Mouse (Mus musculus) lung, embryonic 15.5 days (tissue): Measurements from ENCODE around the gene Shd. TPM values are rescaled to one million over a fixed set of nuclear protein-coding genes. Genes with fewer than 3 reads are reported as not detected.
"Not testable (repeated sequence)": the region's sequence is repeated elsewhere in the genome, so short reads cannot be mapped to it uniquely, and the experiment has no call there.

ENCODE experiments used
- ATAC-seq: fragments of 200-750 bp; cut with Nextera tagmentation; 2 replicates; pipeline ENCODE4 v1.8.0; 2017; ENCODE audit warnings: moderate number of reproducible peaks, borderline replicate concordance; ENCODE audit not compliant: low FRiP score, low TSS enrichment; ENCODE audit errors: extremely low read depth
- H3K27ac ChIP-seq: fragments of 300-500 bp; sonication (generic); 2 replicates; pipeline ENCODE4 v1.5.1; 2015; ENCODE audit warnings: moderate library complexity, mild to moderate bottlenecking, inconsistent platforms
- H3K27me3 ChIP-seq: fragments of 300-500 bp; sonication (generic); 2 replicates; pipeline ENCODE4 v1.6.1; 2015; ENCODE audit warnings: inconsistent platforms
- H3K36me3 ChIP-seq: fragments of 300-500 bp; sonication (generic); 2 replicates; pipeline ENCODE4 v1.6.1; 2015; ENCODE audit warnings: inconsistent platforms
- H3K4me1 ChIP-seq: fragments of 300-500 bp; sonication (generic); 2 replicates; pipeline ENCODE4 v1.6.1; 2015; ENCODE audit warnings: inconsistent platforms
- H3K4me2 ChIP-seq: fragments of 300-500 bp; sonication (generic); 2 replicates; pipeline ENCODE4 v1.6.1; 2015; ENCODE audit warnings: inconsistent platforms, mild to moderate bottlenecking, moderate library complexity
- H3K4me3 ChIP-seq: fragments of 300-500 bp; sonication (generic); 2 replicates; pipeline ENCODE4 v1.5.1; 2015; ENCODE audit warnings: mild to moderate bottlenecking, inconsistent platforms
- H3K9ac ChIP-seq: fragments of 300-500 bp; sonication (generic); 2 replicates; pipeline ENCODE4 v1.6.1; 2015; ENCODE audit warnings: inconsistent platforms
- H3K9me3 ChIP-seq: fragments of 300-500 bp; sonication (generic); 2 replicates; pipeline ENCODE4 v1.6.1; 2016; ENCODE audit warnings: inconsistent platforms
- WGBS: fragments of 180-500 bp; shearing (Covaris S2); methylation state at CpG from one replicate; pipeline ENCODE4 v1.1.7; 2015; 5-methylcytosine and 5-hydroxymethylcytosine counted together
- polyA plus RNA-seq: library from polyadenylated mRNA; unstranded; fragments of >200 nt; fragmentation: Nextera tagmentation; extraction: Ambion mirVana; gene quantifications from 2 replicates; pipeline ENCODE4 v1.2.1, GENCODE M21; 2015

Shd gene
- polyA plus RNA-seq = 6.7 and 8.3 TPM in 2 replicates

DNA sequence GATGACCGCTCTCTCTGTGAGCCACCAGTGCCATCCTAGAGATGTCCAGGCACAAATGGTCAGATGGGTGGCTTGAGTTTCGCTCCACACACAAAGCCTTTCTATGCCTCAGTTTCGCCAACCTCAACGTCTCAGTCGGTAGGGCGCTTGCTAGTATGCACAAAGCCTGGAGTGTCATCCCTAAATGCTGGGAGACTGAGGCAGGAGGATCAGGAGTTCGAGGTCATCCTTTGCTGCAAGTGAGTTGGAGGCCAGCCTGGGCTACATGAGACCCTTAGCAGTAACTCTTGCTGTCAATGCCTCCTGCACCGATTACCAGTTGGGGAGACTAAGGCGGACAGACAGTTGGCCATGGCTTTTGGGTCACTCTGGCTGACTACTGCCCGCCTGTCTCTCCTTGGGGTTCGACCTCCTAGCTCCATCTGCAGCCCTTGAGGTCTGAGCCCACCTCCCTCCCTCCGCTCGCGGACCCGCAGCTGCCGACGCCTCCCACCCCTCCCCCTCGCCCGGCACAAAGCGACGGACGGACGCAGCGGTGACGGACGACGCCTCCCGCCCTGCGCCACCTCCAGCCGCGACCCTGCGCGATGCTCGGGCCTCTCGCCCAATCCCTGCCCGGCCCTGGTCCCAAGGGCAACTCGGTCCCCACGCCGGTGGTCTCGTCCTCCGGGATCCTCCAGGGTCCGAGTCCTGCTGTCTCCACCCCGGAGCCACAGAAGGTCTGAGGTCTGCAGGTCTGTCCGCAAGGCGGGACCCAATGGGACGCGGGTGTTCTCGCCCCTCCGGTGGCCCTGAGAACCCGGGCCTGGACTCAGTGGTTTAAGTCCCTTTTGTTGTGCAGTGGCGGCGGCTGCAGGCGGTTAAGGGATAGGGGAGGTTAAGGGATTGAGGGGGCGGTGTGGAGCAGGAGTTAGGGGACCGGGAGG is at the start of gene Shd:
TSS of gene Shd (plus strand) at position 502 of the 926 bp plus-strand sequence.
- H3K4me1 ChIP-seq = peaks cover 11% of the 10 kb centered on the region; the same call in 1 of the 2 replicates
- H3K27ac ChIP-seq = no peak within 1 kb of the TSS
- ATAC-seq = peak; percentile 57; the same call in 1 of the 2 replicates
- H3K9ac ChIP-seq = peak within 1 kb of the TSS; percentile 56
- H3K4me3 ChIP-seq = peak within 1 kb of the TSS; percentile 47
- no peaks in the 10 kb centered on the region for H3K9me3 ChIP-seq
- H3K4me2 ChIP-seq = peak within 1 kb of the TSS; percentile 89
- 9% methylated on average over 55 of the region's 55 CpGs for WGBS
- peaks cover 29% of the 10 kb centered on the region for H3K27me3 ChIP-seq
- H3K36me3 ChIP-seq = peaks cover 24% of the 10 kb centered on the region

DNA sequence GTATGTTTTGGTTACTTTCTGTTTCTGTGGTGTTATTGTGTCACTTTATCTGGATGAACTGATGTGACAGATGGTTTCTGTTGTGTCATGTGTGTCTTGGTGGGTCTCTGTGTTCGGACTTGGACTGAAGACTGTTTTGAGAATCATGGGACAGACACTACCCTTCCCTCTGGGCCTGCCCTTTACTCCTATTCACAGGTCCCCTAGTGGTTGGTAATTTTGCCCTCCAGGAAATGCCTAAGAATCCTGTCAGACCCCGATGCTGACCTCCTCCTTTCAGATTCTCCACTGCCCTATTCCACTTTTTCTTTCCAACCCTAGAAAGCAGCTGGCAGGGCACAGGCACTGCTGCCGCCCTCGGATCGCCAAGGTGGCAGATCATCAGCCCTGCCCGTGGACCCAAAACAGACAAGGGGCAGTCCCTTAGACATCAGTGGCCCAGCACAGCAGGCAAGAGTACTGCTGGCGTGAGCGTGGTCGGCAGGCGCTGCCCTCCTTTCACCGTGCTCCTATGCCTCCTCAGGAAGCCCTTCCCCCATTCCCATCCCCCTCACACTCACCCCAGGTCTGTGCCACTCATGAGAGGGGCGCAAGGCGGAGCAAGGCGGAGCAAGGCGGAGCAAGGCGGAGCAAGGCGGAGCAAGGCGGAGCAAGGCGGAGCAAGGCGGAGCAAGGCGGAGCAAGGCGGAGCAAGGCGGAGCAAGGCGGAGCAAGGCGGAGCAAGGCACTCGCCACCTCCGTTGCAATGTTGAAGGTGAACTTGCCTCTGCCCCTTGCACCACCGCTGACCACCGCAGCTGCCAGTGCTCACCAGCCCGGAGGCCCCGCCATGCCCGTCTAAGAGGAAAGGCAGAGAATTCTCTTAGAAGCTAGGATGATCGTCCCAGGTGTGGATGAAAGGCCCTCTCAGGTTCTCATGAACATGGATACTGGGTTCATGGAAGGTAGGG is 38.4 kb upstream of the Shd start:
- peak overlapping the region; percentile 57 for H3K4me3 ChIP-seq
- H3K4me2 ChIP-seq = peak overlapping the region; percentile 69
- H3K9me3 ChIP-seq = no peaks in the 10 kb centered on the region
- H3K9ac ChIP-seq = peak overlapping the region; percentile 56
- no peaks in the 10 kb centered on the region for H3K36me3 ChIP-seq
- peak; percentile 96 for ATAC-seq
- H3K27ac ChIP-seq = peak overlapping the region; percentile 62; the same call in 1 of the 2 replicates
- no peaks in the 10 kb centered on the region for H3K4me1 ChIP-seq
- no peaks in the 10 kb centered on the region for H3K27me3 ChIP-seq
- WGBS = under 1% methylated on average over 33 of the region's 33 CpGs

DNA sequence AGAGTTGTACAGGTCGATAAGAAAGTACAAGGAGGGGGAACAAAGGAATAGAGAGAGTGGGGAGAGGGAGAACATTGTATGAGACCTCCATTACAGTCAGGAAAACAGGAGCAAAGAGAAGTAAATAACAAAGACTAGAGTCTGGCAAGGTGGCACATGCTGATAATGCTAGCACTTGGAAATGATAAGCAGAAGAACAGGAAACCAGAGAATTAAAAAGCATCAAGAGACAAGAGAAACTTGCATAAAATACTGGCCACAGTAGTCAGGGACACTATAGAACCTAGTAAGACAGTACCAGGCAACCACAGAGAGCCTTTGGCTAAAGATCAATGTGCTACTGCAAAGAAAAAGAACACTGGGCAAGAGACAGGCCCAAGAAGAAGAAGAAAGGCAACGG is 37.6 kb upstream of the Shd start:
- no peak for ATAC-seq
- H3K9me3 ChIP-seq = no peaks in the 10 kb centered on the region
- no peaks in the 10 kb centered on the region for H3K4me1 ChIP-seq
- H3K27me3 ChIP-seq = no peaks in the 10 kb centered on the region
- H3K4me3 ChIP-seq = peak overlapping the region; percentile 57
- WGBS = 71% methylated on average over 2 of the region's 2 CpGs
- peak overlapping the region; percentile 69 for H3K4me2 ChIP-seq
- H3K9ac ChIP-seq = no peak overlapping the region
- H3K36me3 ChIP-seq = no peaks in the 10 kb centered on the region
- no peak overlapping the region for H3K27ac ChIP-seq

DNA sequence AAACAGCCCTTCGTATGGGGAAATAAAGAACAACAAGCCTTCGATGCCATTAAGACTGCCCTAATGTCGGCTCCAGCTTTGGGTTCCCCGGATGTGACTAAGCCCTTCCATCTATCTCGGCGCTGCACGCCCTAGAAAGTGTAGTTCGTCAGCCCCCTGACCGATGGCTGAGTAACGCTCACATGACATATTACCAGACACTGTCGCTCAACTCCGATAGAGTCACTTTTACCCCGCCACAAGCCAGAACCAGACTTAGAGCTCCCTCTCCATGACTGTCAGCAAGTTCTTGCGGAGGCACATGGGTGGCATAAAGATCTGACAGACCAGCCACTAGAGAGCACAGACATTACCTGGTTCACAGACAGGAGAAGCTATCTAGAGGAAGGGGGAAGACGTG is 37.1 kb upstream of the Shd start:
- 92% methylated on average over 15 of the region's 15 CpGs for WGBS
- no peaks in the 10 kb centered on the region for H3K4me1 ChIP-seq
- no peak overlapping the region for H3K4me3 ChIP-seq
- H3K9ac ChIP-seq = no peak overlapping the region
- 0 out of 2 replicates have a peak, but pooled peaks cover 3% of the 10 kb centered on the region for H3K36me3 ChIP-seq
- H3K9me3 ChIP-seq = 0 out of 2 replicates have a peak, but pooled peaks cover 2% of the 10 kb centered on the region
- no peak overlapping the region for H3K27ac ChIP-seq
- no peak overlapping the region for H3K4me2 ChIP-seq
- H3K27me3 ChIP-seq = no peaks in the 10 kb centered on the region
- no peak for ATAC-seq

DNA sequence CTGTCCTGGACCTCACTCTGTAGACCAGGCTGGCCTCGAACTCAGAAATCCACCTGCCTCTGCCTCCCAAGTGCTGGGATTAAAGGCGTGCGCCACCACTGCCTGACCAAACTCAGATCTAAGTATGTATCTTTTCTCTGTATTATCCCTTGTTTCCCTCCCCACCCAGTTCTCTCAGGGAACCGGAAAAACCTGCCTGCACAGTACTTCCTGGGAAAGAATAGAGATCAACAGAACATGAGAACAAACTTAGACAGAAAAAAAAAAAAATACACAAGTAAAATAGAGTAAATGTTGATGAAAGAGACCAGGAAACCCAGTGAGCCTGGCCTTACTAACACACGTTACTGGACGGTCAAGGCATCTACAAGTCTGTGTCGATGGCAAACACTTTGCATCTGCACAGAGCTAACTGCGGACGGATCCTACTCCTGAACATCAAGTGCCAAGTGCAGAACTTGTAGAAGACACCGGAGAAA is 25.8 kb upstream of the Shd start:
- H3K27me3 ChIP-seq, H3K4me1 ChIP-seq, H3K9me3 ChIP-seq, ATAC-seq, H3K36me3 ChIP-seq: not testable (repeated sequence)
- Histone ChIP-seq H3K27ac (peak overlapping the region; percentile 92), H3K4me2 (peak overlapping the region; percentile 93), H3K4me3 (peak overlapping the region; percentile 57), H3K9ac (peak overlapping the region; percentile 55)
- 19% methylated on average over 10 of the region's 10 CpGs for WGBS

DNA sequence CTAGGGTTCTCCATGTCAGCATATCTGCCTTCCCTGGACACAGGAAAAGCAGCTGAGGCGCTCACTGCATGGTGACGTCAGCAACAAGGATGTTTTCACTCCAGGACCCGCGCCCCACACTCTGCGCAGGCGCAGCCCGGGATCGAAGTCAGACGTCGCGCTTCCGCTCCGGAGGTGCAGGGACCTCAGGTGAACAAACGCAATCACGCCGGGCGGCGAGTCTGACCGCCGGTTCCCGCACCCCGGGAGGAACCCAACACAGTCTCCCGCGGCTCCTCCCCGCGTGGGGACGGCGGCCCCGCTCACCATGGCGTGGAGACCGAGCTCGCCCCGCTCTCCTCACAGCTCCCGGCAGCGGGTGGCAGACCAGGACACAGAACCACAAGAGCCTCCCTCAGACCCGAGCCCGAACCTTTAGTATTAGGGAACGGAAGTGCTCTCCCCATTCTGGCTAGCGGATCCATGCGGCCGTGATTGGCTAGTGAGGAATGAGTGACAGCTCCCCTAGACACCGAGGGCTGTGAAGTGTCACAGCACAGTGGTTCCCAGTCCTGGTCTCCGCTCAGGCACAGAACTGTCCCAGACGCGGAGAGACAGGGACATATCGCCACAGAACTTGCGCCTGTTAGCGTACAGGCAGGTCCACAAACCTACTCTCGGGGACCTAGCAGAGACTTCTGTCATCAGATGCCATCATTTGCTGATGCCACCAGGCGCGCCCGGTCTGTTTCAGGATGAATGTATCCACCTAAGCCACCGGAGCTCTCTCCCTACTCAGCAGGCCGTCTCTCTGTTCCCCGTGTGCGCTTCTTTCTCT is 25.2 kb upstream of the Shd start:
- H3K4me2 ChIP-seq = peak overlapping the region; percentile 93
- H3K9me3 ChIP-seq, H3K4me1 ChIP-seq, H3K27me3 ChIP-seq, H3K36me3 ChIP-seq: not testable (repeated sequence)
- H3K27ac ChIP-seq = peak overlapping the region; percentile 92
- H3K4me3 ChIP-seq = peak overlapping the region; percentile 57
- ATAC-seq = peak; percentile 96
- H3K9ac ChIP-seq = peak overlapping the region; percentile 55
- WGBS = under 1% methylated on average over 56 of the region's 56 CpGs

DNA sequence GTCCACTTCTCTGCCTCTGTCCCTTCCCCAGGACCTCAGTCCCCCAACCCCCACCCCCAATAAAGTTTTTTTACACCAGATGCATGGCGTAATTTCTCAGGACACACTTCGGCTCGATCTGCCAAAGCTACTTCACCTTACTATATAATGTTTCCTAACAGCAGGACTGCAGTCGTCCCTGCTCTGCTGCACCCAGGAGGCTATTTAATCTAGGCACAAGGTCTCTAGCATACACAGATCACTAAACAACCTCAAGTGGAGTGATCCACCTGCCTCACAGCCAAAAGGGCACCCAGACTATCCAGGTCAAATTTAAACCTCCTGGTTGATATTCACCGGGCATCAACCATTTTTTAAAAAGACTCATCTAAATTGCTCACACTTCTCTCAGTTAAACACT is 24.6 kb upstream of the Shd start:
- no peak for ATAC-seq
- H3K4me1 ChIP-seq = peaks cover 9% of the 10 kb centered on the region; the same call in 1 of the 2 replicates
- H3K9ac ChIP-seq = peak overlapping the region; percentile 55
- H3K36me3 ChIP-seq = no peaks in the 10 kb centered on the region
- peak overlapping the region; percentile 92 for H3K27ac ChIP-seq
- H3K27me3 ChIP-seq = no peaks in the 10 kb centered on the region
- H3K4me3 ChIP-seq = peak overlapping the region; percentile 57
- no peaks in the 10 kb centered on the region for H3K9me3 ChIP-seq
- WGBS = 23% methylated on average over 5 of the region's 5 CpGs
- H3K4me2 ChIP-seq = peak overlapping the region; percentile 93

DNA sequence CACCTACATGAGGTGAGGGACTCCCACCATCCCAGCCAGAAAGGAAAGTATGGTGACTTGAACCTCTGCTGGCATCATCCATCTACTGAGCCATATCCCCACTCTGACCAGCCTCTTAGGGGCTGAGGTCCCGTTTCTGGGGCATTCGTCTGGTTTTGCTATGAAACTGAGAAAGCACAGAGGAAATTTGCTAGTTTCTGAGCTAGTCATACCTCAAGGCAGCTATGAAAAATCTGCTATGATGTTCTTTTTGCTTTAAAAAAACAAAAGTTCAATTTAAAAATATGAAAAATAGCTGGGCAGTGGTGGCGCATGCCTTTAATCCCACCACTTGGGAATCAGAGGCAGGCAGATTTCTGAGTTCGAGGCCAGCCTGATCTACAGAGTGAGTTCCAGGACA is 21.6 kb upstream of the Shd start:
- H3K36me3 ChIP-seq = no peaks in the 10 kb centered on the region
- H3K27me3 ChIP-seq = peaks cover 6% of the 10 kb centered on the region
- H3K4me3 ChIP-seq = no peak overlapping the region
- no peak overlapping the region for H3K27ac ChIP-seq
- no peaks in the 10 kb centered on the region for H3K9me3 ChIP-seq
- WGBS = 83% methylated on average over 4 of the region's 4 CpGs
- H3K4me1 ChIP-seq = peaks cover 9% of the 10 kb centered on the region; the same call in 1 of the 2 replicates
- no peak overlapping the region for H3K9ac ChIP-seq
- H3K4me2 ChIP-seq = no peak overlapping the region
- no peak for ATAC-seq

DNA sequence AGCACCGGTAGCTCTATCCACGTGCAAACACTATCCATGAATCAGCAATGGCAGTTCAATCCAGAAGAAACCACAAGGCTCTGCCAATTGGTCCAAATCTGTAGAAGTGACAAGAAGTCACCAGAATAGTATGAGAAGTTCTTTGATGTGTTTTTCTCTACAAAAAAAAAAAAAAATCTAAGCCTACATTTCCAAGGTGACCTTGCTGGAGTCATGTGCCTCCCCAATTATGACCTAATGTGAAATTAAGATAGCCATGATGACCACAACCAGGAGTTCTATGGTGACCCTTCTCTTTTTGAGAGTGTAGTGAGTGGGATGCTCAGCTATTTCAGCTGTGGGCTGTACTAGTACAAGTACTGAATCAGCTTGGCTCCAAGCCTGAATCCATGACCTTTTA is 20.9 kb upstream of the Shd start, which contains the start of gene Zfp119b:
TSS of gene Zfp119b (minus strand) at position 101 of the 400 bp plus-strand sequence.
- Histone ChIP-seq H3K4me2 (no peak within 1 kb of the TSS), H3K27me3 (peaks cover 6% of the 10 kb centered on the region), H3K36me3 (no peaks in the 10 kb centered on the region), H3K4me1 (peaks cover 5% of the 10 kb centered on the region; the same call in 1 of the 2 replicates), H3K9me3 (no peaks in the 10 kb centered on the region), H3K27ac (no peak within 1 kb of the TSS), H3K9ac (no peak within 1 kb of the TSS), H3K4me3 (no peak within 1 kb of the TSS)
- 79% methylated on average over 2 of the region's 2 CpGs for WGBS
- ATAC-seq = no peak

DNA sequence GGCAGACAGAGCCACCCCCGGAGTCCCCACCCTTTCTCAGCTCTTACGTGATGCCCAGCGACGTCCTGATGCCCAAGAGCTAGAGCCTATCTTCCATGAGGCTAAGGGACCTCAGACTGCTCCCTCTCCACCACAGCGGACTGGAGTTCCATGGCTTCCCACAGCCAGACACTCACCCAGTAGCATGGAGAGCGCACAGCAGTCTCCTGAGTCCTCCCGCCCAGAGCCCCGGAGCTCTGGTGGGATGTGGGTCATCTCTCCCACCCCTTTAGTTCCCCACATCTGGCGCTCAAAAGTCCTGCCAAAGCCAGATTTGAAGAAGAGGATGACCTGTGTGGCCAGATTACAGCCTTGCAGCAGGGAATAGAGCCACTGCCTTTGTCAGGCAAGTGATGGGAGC is 19.7 kb upstream of the Shd start:
- 64% methylated on average over 9 of the region's 9 CpGs for WGBS
- Histone ChIP-seq H3K27me3 (peaks cover 12% of the 10 kb centered on the region), H3K4me3 (no peak overlapping the region), H3K9ac (no peak overlapping the region), H3K4me2 (no peak overlapping the region), H3K4me1 (peaks cover 2% of the 10 kb centered on the region; the same call in 1 of the 2 replicates), H3K36me3 (no peaks in the 10 kb centered on the region), H3K27ac (no peak overlapping the region), H3K9me3 (no peaks in the 10 kb centered on the region)
- no peak for ATAC-seq

DNA sequence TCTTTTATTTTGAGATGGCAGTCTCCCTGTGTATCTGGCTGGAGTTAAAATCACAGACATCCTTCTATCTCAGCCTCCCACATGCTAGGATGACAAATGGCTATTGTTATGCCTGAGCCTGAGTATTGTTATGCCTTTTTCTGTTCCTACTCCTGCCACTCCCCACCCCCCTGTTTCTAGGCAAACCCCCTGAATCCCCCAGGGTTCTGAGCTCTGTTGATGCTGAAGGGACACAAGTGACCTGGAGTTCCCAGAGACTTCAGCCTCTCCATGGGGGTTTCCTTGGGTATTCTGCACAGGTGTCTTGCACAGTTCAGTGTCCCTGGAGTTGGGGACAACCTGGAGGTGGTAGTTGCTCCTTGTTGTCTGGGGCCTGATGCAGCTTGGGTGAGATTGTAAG is 18.2 kb upstream of the Shd start:
- Histone ChIP-seq H3K27me3 (peaks cover 12% of the 10 kb centered on the region), H3K27ac (no peak overlapping the region), H3K4me2 (no peak overlapping the region), H3K4me3 (no peak overlapping the region), H3K4me1 (peaks cover 12% of the 10 kb centered on the region), H3K36me3 (no peaks in the 10 kb centered on the region), H3K9ac (no peak overlapping the region), H3K9me3 (no peaks in the 10 kb centered on the region)
- no peak for ATAC-seq
